Mouse (Mus musculus) ovary, postnatal 36 days (tissue): ENCODE data around the gene Zyx.

Source experiments
- DNase-seq: peaks from one replicate; pipeline ENCODE4 v3.0.0; 2022; ENCODE audit warnings: low spot score, mixed read lengths

Zyx gene

GRCm38 (mm10) chr6:42350968-42351775 is 1.7 kb downstream of the Zyx start:
- no peak for DNase-seq

- DNase-seq: no peak
Observed at GRCm38 (mm10) chr6:42351776-42352485, 2.5 kb downstream of the Zyx start.

GRCm38 (mm10) chr6:42352486-42352846 is 3.0 kb downstream of the Zyx start:
- no peak for DNase-seq

- DNase-seq: no peak
Observed at GRCm38 (mm10) chr6:42353180-42353579, 3.8 kb downstream of the Zyx start.

GRCm38 (mm10) chr6:42354076-42355019 is 4.9 kb downstream of the Zyx start:
- no peak for DNase-seq

- DNase-seq: no peak
Observed at GRCm38 (mm10) chr6:42355366-42355765, 5.9 kb downstream of the Zyx start.

- DNase-seq: no peak
Observed at GRCm38 (mm10) chr6:42355794-42356600, 6.6 kb downstream of the Zyx start.

- DNase-seq: no peak
Observed at GRCm38 (mm10) chr6:42356913-42357312, 7.5 kb downstream of the Zyx start.

- no peak for DNase-seq
Observed at GRCm38 (mm10) chr6:42357901-42358300, 8.5 kb downstream of the Zyx start.

- DNase-seq: no peak
Observed at GRCm38 (mm10) chr6:42358901-42359300, 9.5 kb downstream of the Zyx start.

- no peak for DNase-seq
Observed at GRCm38 (mm10) chr6:42359364-42360147, 10.1 kb downstream of the Zyx start.

- no peak for DNase-seq
Observed at GRCm38 (mm10) chr6:42360231-42360840, 10.9 kb downstream of the Zyx start.

GRCm38 (mm10) chr6:42361041-42361895 is 11.8 kb downstream of the Zyx start:
- no peak for DNase-seq

- no peak for DNase-seq
Observed at GRCm38 (mm10) chr6:42362074-42362473, 12.6 kb downstream of the Zyx start.

GRCm38 (mm10) chr6:42362497-42362896 is 13.1 kb downstream of the Zyx start:
- DNase-seq: no peak

- DNase-seq: no peak
Observed at GRCm38 (mm10) chr6:42362974-42363373, 13.5 kb downstream of the Zyx start.

- no peak for DNase-seq
Observed at GRCm38 (mm10) chr6:42364066-42364465, 14.6 kb downstream of the Zyx start.

- DNase-seq: no peak
Observed at GRCm38 (mm10) chr6:42364607-42365006, 15.2 kb downstream of the Zyx start.

GRCm38 (mm10) chr6:42365215-42365614 is 15.8 kb downstream of the Zyx start:
- no peak for DNase-seq
